Comparison of ENCODE assay signal across 22 mouse cellular contexts in genomic region chr7:79243236-79243635, GRCm38 (mm10). TPM values are rescaled to one million over a fixed set of nuclear protein-coding genes. Genes with fewer than 3 reads are reported as not detected.
DNase-seq lines count a peak whose midpoint lies in the region; TF ChIP-seq lines count a peak whose summit lies in the region.
"Had no signal": no experiment of that assay in that cellular context is flagged by ENCODE, and none has a peak within 500 bp of the region (broad histone marks: within the 10 kb centered on the region; RNA-seq: fewer than 3 reads in every experiment).

No protein-coding gene starts in this region.

- H3K4me3 ChIP-seq in gastrocnemius, adult 2 months = no peak overlapping the region
- H3K4me3 ChIP-seq: embryonic facial prominence, embryonic 15.5 days; forebrain, embryonic 10.5 days; hindbrain, embryonic 12.5 days; limb, embryonic 15.5 days; midbrain, embryonic 15.5 days; neural tube, embryonic 12.5 days had no signal

- intact Hi-C loops in gastrocnemius, adult 2 months (cut with DNase I) = no loop called here
- intact Hi-C loops in heart, postnatal 10 days (cut with DNase I) = no loop called here

- no peak for TF ChIP-seq CTCF in gastrocnemius, adult 2 months (IDR thresholded peaks at IDR 0.05)

- DNase-seq in gastrocnemius, adult 2 months = no peak
- DNase-seq in gastrocnemius, postnatal 4 days (ENCODE audit: low spot score in 2 of 2) = no peak
- DNase-seq in heart, postnatal 10 days = peak; percentile 31 to 38
- DNase-seq in heart, postnatal 4 days = no peak
- peak; percentile 45 for DNase-seq in R1 (ENCODE audit: low read depth, low spot score)
- peak; percentile 61 for DNase-seq in mesoderm, embryonic 11.5 days (ENCODE audit: low read depth, low spot score)
- DNase-seq in layer of hippocampus, postnatal 25 days (ENCODE audit: extremely low spot score in 1 of 2, low spot score in 1 of 2) = no peak
- DNase-seq: adrenal gland, postnatal 25 days; cerebellum, adult 9-11 months; gastrocnemius, postnatal 36 days; kidney, postnatal 4 days; lung, embryonic 14.5 days; lung, postnatal 4 days; retina, postnatal 1 day; right cerebral cortex, postnatal 25 days had no signal

- peak overlapping the region; percentile 64 for H3K27ac ChIP-seq in gastrocnemius, adult 2 months
- H3K27ac ChIP-seq: embryonic facial prominence, embryonic 15.5 days; forebrain, embryonic 10.5 days; hindbrain, embryonic 12.5 days; limb, embryonic 15.5 days; liver, embryonic 14.5 days; midbrain, embryonic 15.5 days; neural tube, embryonic 12.5 days had no signal

RNA-seq across cellular contexts. Expression of gene Abhd2, which starts 29.8 kb away (rescaled TPM):
- total RNA-seq in gastrocnemius, adult 2 months (2021) = 1 to 10 TPM; 4.3 to 6.4 TPM
- 10 to 100 TPM; 22.3 to 23.5 TPM for total RNA-seq in gastrocnemius, postnatal 4 days (2021)
- 10 to 100 TPM; 40.0 to 45.2 TPM for total RNA-seq in heart, postnatal 10 days (2021)
- 10 to 100 TPM; 24.7 to 27.2 TPM for total RNA-seq in heart, postnatal 4 days (2021)
- 10 to 100 TPM; 67.1 to 83.8 TPM for total RNA-seq in layer of hippocampus, postnatal 25 days (2021)

Comparison
In these comparisons a context has a peak if more than half of its experiments do, and no peak if none do; other contexts are left out.
1. DNase-seq: peak in heart, postnatal 10 days (2 of 2), R1 (single experiment) and mesoderm, embryonic 11.5 days (single experiment); none in gastrocnemius, adult 2 months (single experiment), gastrocnemius, postnatal 4 days (0 of 2), heart, postnatal 4 days (single experiment) and layer of hippocampus, postnatal 25 days (0 of 2).